Mouse (Mus musculus) spleen, adult 2 months (tissue): ENCODE results near the gene Zfp541. TPM values are rescaled to one million over a fixed set of nuclear protein-coding genes. Genes with fewer than 3 reads are reported as not detected.

Source experiments
- DNase-seq, 2 experiments: peaks; one replicate each; pipeline versions ENCODE4 v3.0.0 to v3.0.0-alpha.2; 2012 to 2021; ENCODE audit warnings: low spot score in 2 of 2, low read depth in 1 of 2
- H3K27ac ChIP-seq: fragments of 200-500 bp; 2 replicates; pipeline ENCODE4 v1.5.1; 2012; ENCODE audit warnings: low read length, inconsistent platforms; ENCODE audit not compliant: insufficient read depth
- H3K27me3 ChIP-seq: fragments of 200-500 bp; 2 replicates; pipeline ENCODE4 v1.6.1; 2012; ENCODE audit warnings: mild to moderate bottlenecking, moderate library complexity, low read length, inconsistent platforms; ENCODE audit not compliant: control insufficient read depth, insufficient read depth
- H3K36me3 ChIP-seq: fragments of 200-500 bp; 2 replicates; pipeline ENCODE4 v1.6.1; 2012; ENCODE audit warnings: mild to moderate bottlenecking, low read length, inconsistent platforms; ENCODE audit not compliant: control insufficient read depth, insufficient read depth
- H3K4me1 ChIP-seq: fragments of 200-500 bp; 2 replicates; pipeline ENCODE4 v1.6.1; 2011; ENCODE audit warnings: inconsistent platforms; ENCODE audit not compliant: control insufficient read depth, insufficient read depth, insufficient read length
- H3K4me3 ChIP-seq: fragments of 200-500 bp; 2 replicates; pipeline ENCODE4 v1.5.1; 2011; ENCODE audit warnings: mild to moderate bottlenecking, inconsistent platforms; ENCODE audit not compliant: insufficient read depth, insufficient read length; ENCODE audit errors: extremely low read depth
- CTCF ChIP-seq: fragments of 200-500 bp; IDR thresholded peaks from 2 replicates; pipeline ENCODE4 v1.5.1; 2011; ENCODE audit warnings: mild to moderate bottlenecking, inconsistent platforms; ENCODE audit not compliant: insufficient read depth, insufficient read length, insufficient replicate concordance; ENCODE audit errors: extremely low read depth
- POLR2A ChIP-seq: fragments of 200-500 bp; IDR thresholded peaks from 2 replicates; pipeline ENCODE4 v1.6.1; 2011; ENCODE audit warnings: low read depth, low read length, inconsistent platforms
- WGBS: fragments of 180-500 bp; shearing (Covaris S2); methylation state at CpG from one replicate; pipeline ENCODE4 v1.1.7; 2018; 5-methylcytosine and 5-hydroxymethylcytosine counted together
- polyA plus RNA-seq: library from polyadenylated mRNA; depleted of rRNA; stranded (reverse); fragments of >200 nt; gene quantifications from 2 replicates; pipeline ENCODE4 v1.2.3, GENCODE M21; 2012; rRNA removed

Gene Zfp541
- polyA plus RNA-seq, 1 experiment: 0.02 TPM

- H3K27ac ChIP-seq: no peak overlapping the region
- H3K4me1 ChIP-seq: peaks cover 7% of the 10 kb centered on the region; the same call in 1 of the 2 replicates
- H3K36me3 ChIP-seq: no peaks in the 10 kb centered on the region
- TF ChIP-seq CTCF (no peak), POLR2A (no peak)
- H3K4me3 ChIP-seq: no peak overlapping the region
- DNase-seq: no peak
- H3K27me3 ChIP-seq: peaks cover 6% of the 10 kb centered on the region
- 54% methylated on average over 3 of the region's 3 CpGs for WGBS
Measured at GRCm38 (mm10) chr7:16132926-16133325, 71.3 kb downstream of the Zfp541 start.

GRCm38 (mm10) chr7:16133691-16134090 is 72.1 kb downstream of the Zfp541 start:
- DNase-seq: no peak
- 91% methylated on average over 9 of the region's 9 CpGs for WGBS
- TF ChIP-seq CTCF (no peak), POLR2A (no peak)
- Histone ChIP-seq H3K27me3 (peaks cover 6% of the 10 kb centered on the region), H3K27ac (no peak overlapping the region), H3K36me3 (no peaks in the 10 kb centered on the region), H3K4me3 (no peak overlapping the region), H3K4me1 (peaks cover 7% of the 10 kb centered on the region; the same call in 1 of the 2 replicates)

- H3K27ac ChIP-seq: no peak overlapping the region
- no peak for DNase-seq
- no peaks in the 10 kb centered on the region for H3K36me3 ChIP-seq
- no peak overlapping the region for H3K4me3 ChIP-seq
- H3K4me1 ChIP-seq: peaks cover 7% of the 10 kb centered on the region; the same call in 1 of the 2 replicates
- peaks cover 6% of the 10 kb centered on the region for H3K27me3 ChIP-seq
- 63% methylated on average over 7 of the region's 7 CpGs for WGBS
- no peak for TF ChIP-seq POLR2A
- TF ChIP-seq CTCF: no peak
Measured at GRCm38 (mm10) chr7:16134951-16135392, 73.4 kb downstream of the Zfp541 start.

Other genes with a start within 250 kb of the Zfp541 start
- gene Obox6, start 222.1 kb upstream of the Zfp541 start, polyA plus RNA-seq: not detected in 2 replicates
- gene Crx, start 181.8 kb upstream of the Zfp541 start, polyA plus RNA-seq: not detected in 2 replicates
- not detected in 2 replicates for gene Crxos, start 179.2 kb upstream of the Zfp541 start, polyA plus RNA-seq
- gene Selenow, start 139.4 kb upstream of the Zfp541 start, polyA plus RNA-seq: 210 and 358 TPM in 2 replicates
- gene Nop53, start 115.7 kb upstream of the Zfp541 start, polyA plus RNA-seq: 147 and 203 TPM in 2 replicates
- 17.2 and 19.5 TPM in 2 replicates for gene Ehd2, start 94.2 kb upstream of the Zfp541 start, polyA plus RNA-seq
- 40.4 and 50.6 TPM in 2 replicates for gene Bicra, start 13.9 kb upstream of the Zfp541 start, polyA plus RNA-seq
- gene Napa, start 36.6 kb downstream of the Zfp541 start, polyA plus RNA-seq: 150 and 151 TPM in 2 replicates
- gene Kptn, start 58.1 kb downstream of the Zfp541 start, polyA plus RNA-seq: 23.2 and 25.8 TPM in 2 replicates
- 1.2 and 2.5 TPM in 2 replicates for gene Slc8a2, start 68.0 kb downstream of the Zfp541 start, polyA plus RNA-seq
- gene Meis3, start 113.3 kb downstream of the Zfp541 start, polyA plus RNA-seq: 21.9 and 28.7 TPM in 2 replicates
- gene Dhx34, start 160.2 kb downstream of the Zfp541 start, polyA plus RNA-seq: 49.3 and 63.1 TPM in 2 replicates
- gene C5ar2, start 182.3 kb downstream of the Zfp541 start, polyA plus RNA-seq: 1.8 and 4.0 TPM in 2 replicates
- gene C5ar1, start 197.7 kb downstream of the Zfp541 start, polyA plus RNA-seq: 7.5 and 11.0 TPM in 2 replicates
- gene Inafm1, start 211.8 kb downstream of the Zfp541 start, polyA plus RNA-seq: 33.7 and 53.6 TPM in 2 replicates
- 32.4 and 33.3 TPM in 2 replicates for gene Ccdc9, start 225.0 kb downstream of the Zfp541 start, polyA plus RNA-seq
- 22.9 and 45.7 TPM in 2 replicates for gene Bbc3, start 246.6 kb downstream of the Zfp541 start, polyA plus RNA-seq